8 mouse cellular contexts compared by ENCODE assay signal in genomic region chr8:122139784-122140183, GRCm38 (mm10).
DNase-seq lines count a peak whose midpoint lies in the region; ATAC-seq and TF ChIP-seq lines count a peak whose summit lies in the region.

No protein-coding gene starts in this region.

- ATAC-seq in inflammation-experienced regulatory T-cells, adult 6 months: no peak

- DNase-seq in CH12.LX (ENCODE audit: extremely low read depth) (no peak), R1 (ENCODE audit: low read depth, low spot score) (peak; percentile 41)
- DNase-seq in cerebellum, postnatal 25 days: peak; percentile 70 to 77
- DNase-seq in heart, adult 9 months (ENCODE audit: low spot score in 2 of 2): peak; percentile 75 to 85
- peak; percentile 86 for DNase-seq in kidney, postnatal 10 days
- DNase-seq in lung, postnatal 25 days (ENCODE audit: low spot score): peak; percentile 80
- DNase-seq in spleen, postnatal 36 days (ENCODE audit: low spot score in 2 of 2): peak; percentile 11 to 17

- H3K9me3 ChIP-seq in CH12.LX (replicated peaks; ENCODE audit: low read length): peaks cover 1% of the 10 kb centered on the region

- TF ChIP-seq CTCF in CH12.LX (conservative IDR thresholded peaks at IDR 0.05 in 1 of 2, IDR thresholded peaks at IDR 0.05 in 1 of 2; ENCODE audit: low read depth in 2 of 2, low read length in 2 of 2): peak; percentile 52 to 80

- in situ Hi-C loops in CH12.LX (cut with MboI; ENCODE audit: low pct_ligation_motif_present, low pct_unique_long_range_greater_than_20kb, low sequenced_read_pairs): no loop called here

- no peak overlapping the region for H3K9ac ChIP-seq in CH12.LX (ENCODE audit: insufficient read depth, low read depth)

- H3K4me2 ChIP-seq in CH12.LX (ENCODE audit: insufficient read depth, low read depth, poor library complexity, severe bottlenecking): no peak overlapping the region

- no peak for TF ChIP-seq POLR2A in CH12.LX (IDR thresholded peaks at IDR 0.05; ENCODE audit: low read depth, low read length)

- no peak overlapping the region for H3K27ac ChIP-seq in CH12.LX (ENCODE audit: insufficient read depth, low read depth)

- no peaks in the 10 kb centered on the region for H3K36me3 ChIP-seq in CH12.LX (replicated peaks in 1 of 2; ENCODE audit: control insufficient read depth in 1 of 2, insufficient read depth in 1 of 2, low read length in 1 of 2)

- no peak for TF ChIP-seq EP300 in CH12.LX (IDR thresholded peaks at IDR 0.05; ENCODE audit: low read length)

- H3K4me1 ChIP-seq in CH12.LX (ENCODE audit: control insufficient read depth in 1 of 2, insufficient read depth in 2 of 2): peaks cover 9 to 35% of the 10 kb centered on the region in 2 experiments

- no peaks in the 10 kb centered on the region for H3K79me2 ChIP-seq in CH12.LX (replicated peaks; ENCODE audit: control insufficient read depth, extremely low read depth, insufficient read depth, poor library complexity, severe bottlenecking)

- H3K4me3 ChIP-seq in CH12.LX (replicated peaks in 1 of 3; ENCODE audit: low read depth in 2 of 3, low read length in 2 of 3, poor library complexity in 1 of 3): no peak overlapping the region

- peaks cover 3% of the 10 kb centered on the region for H3K27me3 ChIP-seq in CH12.LX (replicated peaks)

- peak; percentile 56 for TF ChIP-seq RAD21 in CH12.LX (IDR thresholded peaks at IDR 0.05; ENCODE audit: low read depth, low read length)

- dilution Hi-C loops in CH12.LX (cut with MboI; ENCODE audit: extremely low pct_ligation_motif_present, extremely low pct_unique_long_range_greater_than_20kb, low sequenced_read_pairs): no loop called here

TF ChIP-seq in CH12.LX, 34 proteins besides CTCF, POLR2A, EP300 and RAD21:
- TF ChIP-seq MYC (IDR thresholded peaks at IDR 0.05; ENCODE audit: low read depth, low read length) (0 out of 2 replicates have a peak, but pooled peaks have one; percentile 25), SMC3 (IDR thresholded peaks at IDR 0.05; ENCODE audit: low read depth, low read length) (peak; percentile 89), MEF2A (IDR thresholded peaks at IDR 0.05; ENCODE audit: borderline replicate concordance, low read depth, low read length) (no peak)
